Mouse (Mus musculus): ENCODE data around the gene Gm7849. TPM values are rescaled to one million over a fixed set of nuclear protein-coding genes. Genes with fewer than 3 reads are reported as not detected.

The Gm7849 gene
- not detected for polyA plus RNA-seq (2015; fragmentation: Illumina TruSeq; extraction: RNeasy Lipid Tissue Mini Kit (QIAGEN cat#74804); ENCODE audit: insufficient read depth, low replicate concordance)

GRCm38 (mm10) chr8:21456460-21456859 is at the start of gene Gm7849:
TSS of gene Gm7849 (minus strand) at chr8:21456560.

DNA sequence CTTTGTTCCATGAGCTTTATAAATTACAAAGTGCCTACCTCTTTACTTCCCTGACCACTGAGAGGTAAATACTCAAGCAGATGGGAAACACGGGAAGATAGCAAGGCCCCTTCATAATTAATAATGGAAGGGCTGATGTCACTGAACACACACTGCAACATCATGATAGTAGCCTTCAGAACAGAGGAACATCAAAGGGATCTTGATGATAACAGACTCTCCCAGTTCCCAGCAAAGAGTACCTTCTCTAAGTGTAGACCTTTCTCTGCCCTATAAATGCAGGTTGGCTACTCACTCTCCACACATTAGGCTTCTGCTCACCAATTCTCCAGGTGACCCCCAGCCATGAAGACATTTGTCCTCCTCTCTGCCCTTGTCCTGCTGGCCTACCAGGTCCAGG is 29.2 kb downstream of the Gm7849 start, which contains the start of gene Defa36:
Gene Defa36, plus strand, starts transcription at position 301 of the 400 bp plus-strand sequence.

Other genes starting within 250 kb of the Gm7849 start
- not detected for gene Gm15292, start 206.8 kb downstream of the Gm7849 start, polyA plus RNA-seq (2015; fragmentation: Illumina TruSeq; extraction: RNeasy Lipid Tissue Mini Kit (QIAGEN cat#74804); ENCODE audit: insufficient read depth, low replicate concordance)
- not detected for gene Defa27, start 141.0 kb downstream of the Gm7849 start, polyA plus RNA-seq (2015; fragmentation: Illumina TruSeq; extraction: RNeasy Lipid Tissue Mini Kit (QIAGEN cat#74804); ENCODE audit: insufficient read depth, low replicate concordance)
- gene Defa29, start 129.5 kb downstream of the Gm7849 start, polyA plus RNA-seq (2015; fragmentation: Illumina TruSeq; extraction: RNeasy Lipid Tissue Mini Kit (QIAGEN cat#74804); ENCODE audit: insufficient read depth, low replicate concordance) = not detected
- gene Defa2, start 78.0 kb downstream of the Gm7849 start, polyA plus RNA-seq (2015; fragmentation: Illumina TruSeq; extraction: RNeasy Lipid Tissue Mini Kit (QIAGEN cat#74804); ENCODE audit: insufficient read depth, low replicate concordance) = not detected
- not detected for gene Defa33, start 64.7 kb downstream of the Gm7849 start, polyA plus RNA-seq (2015; fragmentation: Illumina TruSeq; extraction: RNeasy Lipid Tissue Mini Kit (QIAGEN cat#74804); ENCODE audit: insufficient read depth, low replicate concordance)
- not detected for gene Defa36, start 29.1 kb downstream of the Gm7849 start, polyA plus RNA-seq (2015; fragmentation: Illumina TruSeq; extraction: RNeasy Lipid Tissue Mini Kit (QIAGEN cat#74804); ENCODE audit: insufficient read depth, low replicate concordance)
- gene Defa20, start 52.7 kb upstream of the Gm7849 start, polyA plus RNA-seq (2015; fragmentation: Illumina TruSeq; extraction: RNeasy Lipid Tissue Mini Kit (QIAGEN cat#74804); ENCODE audit: insufficient read depth, low replicate concordance) = not detected
- not detected for gene Defa32, start 72.5 kb upstream of the Gm7849 start, polyA plus RNA-seq (2015; fragmentation: Illumina TruSeq; extraction: RNeasy Lipid Tissue Mini Kit (QIAGEN cat#74804); ENCODE audit: insufficient read depth, low replicate concordance)
- gene Defa37, start 108.8 kb upstream of the Gm7849 start, polyA plus RNA-seq (2015; fragmentation: Illumina TruSeq; extraction: RNeasy Lipid Tissue Mini Kit (QIAGEN cat#74804); ENCODE audit: insufficient read depth, low replicate concordance) = not detected
- gene Defa28, start 126.4 kb upstream of the Gm7849 start, polyA plus RNA-seq (2015; fragmentation: Illumina TruSeq; extraction: RNeasy Lipid Tissue Mini Kit (QIAGEN cat#74804); ENCODE audit: insufficient read depth, low replicate concordance) = not detected
- gene Gm7861, start 137.9 kb upstream of the Gm7849 start, polyA plus RNA-seq (2015; fragmentation: Illumina TruSeq; extraction: RNeasy Lipid Tissue Mini Kit (QIAGEN cat#74804); ENCODE audit: insufficient read depth, low replicate concordance) = not detected
- not detected for gene Defa26, start 161.6 kb upstream of the Gm7849 start, polyA plus RNA-seq (2015; fragmentation: Illumina TruSeq; extraction: RNeasy Lipid Tissue Mini Kit (QIAGEN cat#74804); ENCODE audit: insufficient read depth, low replicate concordance)
- gene Defa17, start 199.2 kb upstream of the Gm7849 start, polyA plus RNA-seq (2015; fragmentation: Illumina TruSeq; extraction: RNeasy Lipid Tissue Mini Kit (QIAGEN cat#74804); ENCODE audit: insufficient read depth, low replicate concordance) = not detected
- not detected for gene Defa34, start 209.2 kb upstream of the Gm7849 start, polyA plus RNA-seq (2015; fragmentation: Illumina TruSeq; extraction: RNeasy Lipid Tissue Mini Kit (QIAGEN cat#74804); ENCODE audit: insufficient read depth, low replicate concordance)
- gene AY761184, start 247.1 kb upstream of the Gm7849 start, polyA plus RNA-seq (2015; fragmentation: Illumina TruSeq; extraction: RNeasy Lipid Tissue Mini Kit (QIAGEN cat#74804); ENCODE audit: insufficient read depth, low replicate concordance) = not detected